In genomic region chr6:117825369-117825768, GRCm38 (mm10) we compare ENCODE assay signal across 9 mouse cellular contexts. TPM values are rescaled to one million over a fixed set of nuclear protein-coding genes. Genes with fewer than 3 reads are reported as not detected.
DNase-seq lines count a peak whose midpoint lies in the region; ATAC-seq lines count a peak whose summit lies in the region.
"Had no signal": no experiment of that assay in that cellular context is flagged by ENCODE, and none has a peak within 500 bp of the region (broad histone marks: within the 10 kb centered on the region; RNA-seq: fewer than 3 reads in every experiment).

No protein-coding gene starts in this region.

- H3K9ac ChIP-seq in forebrain, embryonic 13.5 days = no peak overlapping the region
- no peak overlapping the region for H3K9ac ChIP-seq in hindbrain, embryonic 14.5 days
- no peak overlapping the region for H3K9ac ChIP-seq in midbrain, embryonic 11.5 days (ENCODE audit: low read length)
- H3K9ac ChIP-seq: embryonic facial prominence, embryonic 12.5 days had no signal

- no peak overlapping the region for H3K27ac ChIP-seq in forebrain, embryonic 13.5 days
- H3K27ac ChIP-seq in hindbrain, embryonic 14.5 days = no peak overlapping the region
- H3K27ac ChIP-seq in midbrain, embryonic 11.5 days (ENCODE audit: low read depth, low read length) = no peak overlapping the region
- H3K27ac ChIP-seq: embryonic facial prominence, embryonic 12.5 days had no signal

- H3K27me3 ChIP-seq in forebrain, embryonic 13.5 days = peaks cover 7% of the 10 kb centered on the region; the same call in 1 of the 2 replicates
- H3K27me3 ChIP-seq in hindbrain, embryonic 14.5 days (ENCODE audit: control insufficient read depth, insufficient read depth, low read length) = peaks cover 4% of the 10 kb centered on the region
- peaks cover 23% of the 10 kb centered on the region for H3K27me3 ChIP-seq in midbrain, embryonic 11.5 days (ENCODE audit: control insufficient read depth, insufficient read depth, low read length)

- H3K4me1 ChIP-seq in forebrain, embryonic 13.5 days = no peaks in the 10 kb centered on the region
- no peaks in the 10 kb centered on the region for H3K4me1 ChIP-seq in hindbrain, embryonic 14.5 days (replicated peaks; ENCODE audit: control insufficient read depth, insufficient read depth, low read length)
- H3K4me1 ChIP-seq in midbrain, embryonic 11.5 days (ENCODE audit: control insufficient read depth, insufficient read depth, low read length) = no peaks in the 10 kb centered on the region
- H3K4me1 ChIP-seq: embryonic facial prominence, embryonic 12.5 days had no signal

- peak; percentile 50 to 78 for DNase-seq in right cerebral cortex, adult 2 months (ENCODE audit: low spot score in 2 of 2)
- no peak for DNase-seq in right cerebral cortex, postnatal 25 days
- DNase-seq in c-Kit-positive CD71-positive TER-119-positive erythroid progenitor cells, embryonic 14.5 days (ENCODE audit: low spot score) = peak; percentile 45
- DNase-seq in hindbrain, embryonic 14.5 days (ENCODE audit: low spot score) = peak; percentile 91
- peak; percentile 54 to 73 for DNase-seq in left cerebral cortex, postnatal 10 days (ENCODE audit: extremely low spot score in 1 of 2, low spot score in 2 of 2)
- DNase-seq in midbrain, embryonic 11.5 days (ENCODE audit: low spot score, missing footprints) = peak; percentile 98
- DNase-seq in spleen, postnatal 4 days (ENCODE audit: low spot score in 2 of 2) = peak; percentile 43 to 82

- no peaks in the 10 kb centered on the region for H3K36me3 ChIP-seq in forebrain, embryonic 13.5 days (ENCODE audit: poor library complexity, severe bottlenecking)
- no peaks in the 10 kb centered on the region for H3K36me3 ChIP-seq in hindbrain, embryonic 14.5 days (replicated peaks; ENCODE audit: control insufficient read depth, insufficient read depth)
- no peaks in the 10 kb centered on the region for H3K36me3 ChIP-seq in midbrain, embryonic 11.5 days (ENCODE audit: control insufficient read depth, insufficient read depth, low read length)
- H3K36me3 ChIP-seq: embryonic facial prominence, embryonic 12.5 days had no signal

- intact Hi-C loops in left cerebral cortex, postnatal 10 days (cut with DNase I) = loop anchor here (2.0 to 5.0 kb wide), 4 partner anchors 68 to 1173 kb away; partner anchors contain the start of gene Depp1

- peak; percentile 73 for ATAC-seq in forebrain, embryonic 13.5 days
- peak; percentile 77; the same call in 1 of the 2 replicates for ATAC-seq in hindbrain, embryonic 14.5 days (ENCODE audit: low FRiP score)
- ATAC-seq in midbrain, embryonic 11.5 days (ENCODE audit: low FRiP score) = peak; percentile 81

- no peaks in the 10 kb centered on the region for H3K9me3 ChIP-seq in forebrain, embryonic 13.5 days (replicated peaks)
- H3K9me3 ChIP-seq in hindbrain, embryonic 14.5 days (ENCODE audit: control insufficient read depth, low read length) = no peaks in the 10 kb centered on the region
- no peaks in the 10 kb centered on the region for H3K9me3 ChIP-seq in midbrain, embryonic 11.5 days (ENCODE audit: control insufficient read depth, low read length)
- H3K9me3 ChIP-seq: embryonic facial prominence, embryonic 12.5 days had no signal

- H3K4me2 ChIP-seq in forebrain, embryonic 13.5 days = no peak overlapping the region
- H3K4me2 ChIP-seq in hindbrain, embryonic 14.5 days (replicated peaks) = no peak overlapping the region
- H3K4me2 ChIP-seq in midbrain, embryonic 11.5 days = no peak overlapping the region
- H3K4me2 ChIP-seq: embryonic facial prominence, embryonic 12.5 days had no signal

- WGBS in forebrain, embryonic 13.5 days = 17% methylated on average over 4 of the region's 4 CpGs
- 18% methylated on average over 4 of the region's 4 CpGs for WGBS in hindbrain, embryonic 14.5 days
- 22% methylated on average over 4 of the region's 4 CpGs for WGBS in midbrain, embryonic 11.5 days

- no peak overlapping the region for H3K4me3 ChIP-seq in forebrain, embryonic 13.5 days
- H3K4me3 ChIP-seq in hindbrain, embryonic 14.5 days (replicated peaks; ENCODE audit: low read length) = no peak overlapping the region
- no peak overlapping the region for H3K4me3 ChIP-seq in midbrain, embryonic 11.5 days (ENCODE audit: low read depth, low read length)
- H3K4me3 ChIP-seq: embryonic facial prominence, embryonic 12.5 days had no signal

RNA-seq across cellular contexts. Expression of gene Zfp637, which starts 15.6 kb away (rescaled TPM):
- 185 and 192 TPM in 2 replicates for polyA plus RNA-seq in forebrain, embryonic 13.5 days (2015; fragmentation: Nextera tagmentation; extraction: Ambion mirVana)
- polyA plus RNA-seq in hindbrain, embryonic 14.5 days (2014; fragmentation: Nextera tagmentation; extraction: Ambion mirVana) = 136 and 145 TPM in 2 replicates
- 10 to 100 TPM; 64.1 to 71.1 TPM for total RNA-seq in left cerebral cortex, postnatal 10 days (2021)
- polyA plus RNA-seq in midbrain, embryonic 11.5 days (2014; fragmentation: Nextera tagmentation; extraction: Ambion mirVana) = 110 and 112 TPM in 2 replicates

RNA-seq across cellular contexts. Expression of gene Zfp239, which starts 36.5 kb away (rescaled TPM):
- polyA plus RNA-seq in forebrain, embryonic 13.5 days (2015; fragmentation: Nextera tagmentation; extraction: Ambion mirVana) = 15.1 and 17.1 TPM in 2 replicates
- polyA plus RNA-seq in hindbrain, embryonic 14.5 days (2014; fragmentation: Nextera tagmentation; extraction: Ambion mirVana) = 12.8 and 14.8 TPM in 2 replicates
- 10 to 100 TPM; 31.6 to 38.5 TPM for total RNA-seq in left cerebral cortex, postnatal 10 days (2021)
- 11.8 and 12.5 TPM in 2 replicates for polyA plus RNA-seq in midbrain, embryonic 11.5 days (2014; fragmentation: Nextera tagmentation; extraction: Ambion mirVana)
